Mouse (Mus musculus) heart, postnatal 4 days (tissue): ENCODE measurements at regions not wholly inside any gene's neighbourhood (a gene's known extent, or its start where the extent isn't known, plus 50 kb on each side); places are given as distances from the start of the nearest gene placed in this dataset.
"Not testable (repeated sequence)": the region's sequence is repeated elsewhere in the genome, so short reads cannot be mapped to it uniquely, and the experiment has no call there.

Experiments
- DNase-seq: peaks from one replicate; pipeline ENCODE4 v3.0.0; 2021

GRCm38 (mm10) chr1:157048996-157049395 is 59.5 kb downstream of the Tex35 start:
- DNase-seq, result no peak

- DNase-seq, result no peak
Measured at GRCm38 (mm10) chr1:157048201-157048923, 60.1 kb downstream of the Tex35 start.

- DNase-seq, result no peak
Measured at GRCm38 (mm10) chr1:157047751-157048200, 60.7 kb downstream of the Tex35 start.

- no peak for DNase-seq
Measured at GRCm38 (mm10) chr1:157046760-157047182, 61.7 kb downstream of the Tex35 start.

GRCm38 (mm10) chr1:157039836-157040196 is 68.7 kb downstream of the Tex35 start:
- DNase-seq, result no peak

GRCm38 (mm10) chr1:157039016-157039835 is 69.3 kb downstream of the Tex35 start:
- DNase-seq, result peak; percentile 65

GRCm38 (mm10) chr1:157038111-157039008 is 70.1 kb downstream of the Tex35 start:
- DNase-seq, result no peak

GRCm38 (mm10) chr1:157037246-157037991 is 71.1 kb downstream of the Tex35 start:
- DNase-seq, result no peak

- DNase-seq, result no peak
Measured at GRCm38 (mm10) chr1:157036779-157037178, 71.7 kb downstream of the Tex35 start.

GRCm38 (mm10) chr1:157035221-157035620 is 73.3 kb downstream of the Tex35 start:
- not testable (repeated sequence) for DNase-seq

- no peak for DNase-seq
Measured at GRCm38 (mm10) chr1:157028682-157029081, 79.8 kb downstream of the Tex35 start.

- DNase-seq, result no peak
Measured at GRCm38 (mm10) chr1:157027681-157028080, 80.8 kb downstream of the Tex35 start.

GRCm38 (mm10) chr1:157023462-157023861 is 84.0 kb upstream of the Ralgps2 start:
- DNase-seq, result no peak

GRCm38 (mm10) chr1:157022456-157023435 is 83.3 kb upstream of the Ralgps2 start:
- DNase-seq, result no peak

- DNase-seq, result no peak
Measured at GRCm38 (mm10) chr1:157019892-157020291, 80.5 kb upstream of the Ralgps2 start.

GRCm38 (mm10) chr1:157018726-157019125 is 79.3 kb upstream of the Ralgps2 start:
- DNase-seq, result no peak

- DNase-seq, result no peak
Measured at GRCm38 (mm10) chr1:157017198-157017994, 78.0 kb upstream of the Ralgps2 start.

- no peak for DNase-seq
Measured at GRCm38 (mm10) chr1:157016625-157017024, 77.2 kb upstream of the Ralgps2 start.
